Mouse (Mus musculus): ENCODE results near the gene Gtf3c5.

GRCm38 (mm10) chr2:28537995-28538816 lies 45.3 kb downstream of the Gtf3c5 start:
- no peak for TF ChIP-seq GATA1 (IDR thresholded peaks at IDR 0.05; ENCODE audit: borderline replicate concordance, low read length)
- TF ChIP-seq FLI1 (IDR thresholded peaks at IDR 0.05; ENCODE audit: low read length): no peak

All from megakaryocyte, embryonic 14.5 days (primary cell).